Mouse (Mus musculus) embryonic facial prominence, embryonic 14.5 days (tissue): ENCODE data around the gene Txndc12. TPM values are rescaled to one million over a fixed set of nuclear protein-coding genes. Genes with fewer than 3 reads are reported as not detected.

Experiments
- ATAC-seq: fragments of 200-750 bp; cut with Nextera tagmentation; 2 replicates; pipeline ENCODE4 v1.8.0; 2017; ENCODE audit warnings: low read depth, moderate number of reproducible peaks, moderate TSS enrichment
- DNase-seq: peaks from one replicate; pipeline ENCODE4 v3.0.0-alpha.2; 2015; ENCODE audit warnings: low spot score
- H3K27ac ChIP-seq: fragments of 300-500 bp; sonication (generic); replicated peaks from 2 replicates; pipeline ENCODE4 v1.5.1; 2014; ENCODE audit warnings: low read depth, mild to moderate bottlenecking, low read length, moderate library complexity
- H3K27me3 ChIP-seq: fragments of 300-500 bp; sonication (generic); replicated peaks from 2 replicates; pipeline ENCODE4 v1.6.1; 2014; ENCODE audit warnings: low read length; ENCODE audit not compliant: control insufficient read depth, insufficient read depth
- H3K36me3 ChIP-seq: fragments of 300-500 bp; sonication (generic); 2 replicates; pipeline ENCODE4 v1.6.1; 2014; ENCODE audit warnings: low read length, mixed read lengths; ENCODE audit not compliant: control insufficient read depth, insufficient read depth
- H3K4me1 ChIP-seq: fragments of 300-500 bp; sonication (generic); 2 replicates; pipeline ENCODE4 v1.6.1; 2014; ENCODE audit warnings: antibody characterized with exemption, low read length; ENCODE audit not compliant: control insufficient read depth, insufficient read depth
- H3K4me2 ChIP-seq: fragments of 300-500 bp; sonication (generic); 2 replicates; pipeline ENCODE4 v1.6.1; 2014; ENCODE audit warnings: low read depth, mild to moderate bottlenecking, low read length, moderate library complexity, mixed read lengths
- H3K4me3 ChIP-seq: fragments of 300-500 bp; sonication (generic); 2 replicates; pipeline ENCODE4 v1.5.1; 2014; ENCODE audit warnings: low read depth, mild to moderate bottlenecking, low read length
- H3K9ac ChIP-seq: fragments of 300-500 bp; sonication (generic); 2 replicates; pipeline ENCODE4 v1.6.1; 2014; ENCODE audit warnings: low read depth, mild to moderate bottlenecking, low read length, moderate library complexity, mixed read lengths
- H3K9me3 ChIP-seq: fragments of 300-500 bp; sonication (generic); 2 replicates; pipeline ENCODE4 v1.6.1; 2016; ENCODE audit warnings: low read length; ENCODE audit not compliant: control insufficient read depth
- WGBS: fragments of 180-500 bp; shearing (Covaris S2); extraction: QIAGEN DNeasy Blood & Tissue Kit; methylation state at CpG from one replicate; pipeline ENCODE4 v1.1.7; 2014; 5-methylcytosine and 5-hydroxymethylcytosine counted together
- polyA plus RNA-seq: library from polyadenylated mRNA; unstranded; fragments of >200 nt; fragmentation: Nextera tagmentation; extraction: Ambion mirVana; gene quantifications from 2 replicates; pipeline ENCODE4 v1.2.1, GENCODE M21; 2014

The Txndc12 gene
- 103 and 107 TPM in 2 replicates for polyA plus RNA-seq

GRCm38 (mm10) chr4:108834115-108834970 is at the start of gene Txndc12:
Txndc12 (plus strand) TSS chr4:108834601.
- H3K4me1 ChIP-seq: peaks cover 23% of the 10 kb centered on the region
- under 1% methylated on average over 34 of the region's 34 CpGs for WGBS
- H3K27ac ChIP-seq: peak within 1 kb of the TSS; percentile 98
- peak within 1 kb of the TSS; percentile 65 for H3K4me2 ChIP-seq
- H3K9ac ChIP-seq: peak within 1 kb of the TSS; percentile 99
- H3K27me3 ChIP-seq: no peaks in the 10 kb centered on the region
- DNase-seq: peak; percentile 98
- H3K36me3 ChIP-seq: peaks cover 9% of the 10 kb centered on the region; the same call in 1 of the 2 replicates
- H3K4me3 ChIP-seq: peak within 1 kb of the TSS; percentile 85
- H3K9me3 ChIP-seq: no peaks in the 10 kb centered on the region
- peak; percentile 86 for ATAC-seq

GRCm38 (mm10) chr4:108789258-108789936 is 45.0 kb upstream of the Txndc12 start:
- Histone ChIP-seq H3K9ac (no peak overlapping the region), H3K4me1 (no peaks in the 10 kb centered on the region), H3K9me3 (no peaks in the 10 kb centered on the region), H3K4me2 (no peak overlapping the region), H3K4me3 (no peak overlapping the region), H3K27me3 (no peaks in the 10 kb centered on the region), H3K27ac (no peak overlapping the region), H3K36me3 (no peaks in the 10 kb centered on the region)
- WGBS: 75% methylated on average over 6 of the region's 6 CpGs
- DNase-seq: no peak
- no peak for ATAC-seq

- no peak overlapping the region for H3K27ac ChIP-seq
- WGBS: 65% methylated on average over 1 of the region's 1 CpGs
- no peaks in the 10 kb centered on the region for H3K36me3 ChIP-seq
- no peak overlapping the region for H3K4me2 ChIP-seq
- no peaks in the 10 kb centered on the region for H3K27me3 ChIP-seq
- ATAC-seq (no peak), DNase-seq (no peak)
- no peak overlapping the region for H3K9ac ChIP-seq
- H3K9me3 ChIP-seq: no peaks in the 10 kb centered on the region
- H3K4me1 ChIP-seq: no peaks in the 10 kb centered on the region
- no peak overlapping the region for H3K4me3 ChIP-seq
Measured at GRCm38 (mm10) chr4:108790507-108790906, 43.9 kb upstream of the Txndc12 start.

GRCm38 (mm10) chr4:108793941-108794340 is 40.5 kb upstream of the Txndc12 start:
- ATAC-seq: peak; percentile 74; the same call in 1 of the 2 replicates
- Histone ChIP-seq H3K4me1 (no peaks in the 10 kb centered on the region), H3K4me2 (no peak overlapping the region), H3K9ac (no peak overlapping the region), H3K4me3 (no peak overlapping the region), H3K36me3 (no peaks in the 10 kb centered on the region), H3K27me3 (no peaks in the 10 kb centered on the region), H3K27ac (no peak overlapping the region), H3K9me3 (no peaks in the 10 kb centered on the region)
- peak; percentile 72 for DNase-seq
- 47% methylated on average over 1 of the region's 1 CpGs for WGBS

- Histone ChIP-seq H3K27me3 (no peaks in the 10 kb centered on the region), H3K4me2 (no peak overlapping the region), H3K9ac (no peak overlapping the region), H3K36me3 (no peaks in the 10 kb centered on the region), H3K27ac (no peak overlapping the region), H3K4me3 (no peak overlapping the region), H3K9me3 (no peaks in the 10 kb centered on the region), H3K4me1 (no peaks in the 10 kb centered on the region)
- DNase-seq: no peak
- no peak for ATAC-seq
- WGBS: 27% methylated on average over 4 of the region's 4 CpGs
Measured at GRCm38 (mm10) chr4:108796701-108797100, 37.7 kb upstream of the Txndc12 start.

- Histone ChIP-seq H3K9me3 (no peaks in the 10 kb centered on the region), H3K9ac (no peak overlapping the region), H3K4me3 (no peak overlapping the region), H3K4me2 (no peak overlapping the region), H3K36me3 (no peaks in the 10 kb centered on the region), H3K27ac (no peak overlapping the region), H3K4me1 (no peaks in the 10 kb centered on the region), H3K27me3 (no peaks in the 10 kb centered on the region)
- peak; percentile 74 for DNase-seq
- 41% methylated on average over 2 of the region's 2 CpGs for WGBS
- 0 out of 2 replicates have a peak, but pooled peaks have one; percentile 30 for ATAC-seq
Measured at GRCm38 (mm10) chr4:108798083-108798830, 36.1 kb upstream of the Txndc12 start.

- no peaks in the 10 kb centered on the region for H3K36me3 ChIP-seq
- H3K27ac ChIP-seq: no peak overlapping the region
- DNase-seq (no peak), ATAC-seq (no peak)
- H3K4me1 ChIP-seq: no peaks in the 10 kb centered on the region
- no peaks in the 10 kb centered on the region for H3K9me3 ChIP-seq
- no peaks in the 10 kb centered on the region for H3K27me3 ChIP-seq
- 76% methylated on average over 2 of the region's 2 CpGs for whole genome bisulfite sequencing
- H3K4me3 ChIP-seq: no peak overlapping the region
- H3K9ac ChIP-seq: no peak overlapping the region
- no peak overlapping the region for H3K4me2 ChIP-seq
Measured at GRCm38 (mm10) chr4:108803535-108803934, 30.9 kb upstream of the Txndc12 start.

GRCm38 (mm10) chr4:108811142-108811541 is 23.3 kb upstream of the Txndc12 start:
- Histone ChIP-seq H3K27ac (no peak overlapping the region), H3K27me3 (no peaks in the 10 kb centered on the region), H3K4me3 (no peak overlapping the region), H3K4me1 (no peaks in the 10 kb centered on the region), H3K9me3 (no peaks in the 10 kb centered on the region), H3K9ac (no peak overlapping the region), H3K4me2 (no peak overlapping the region), H3K36me3 (peaks cover 14% of the 10 kb centered on the region)
- DNase-seq (no peak), ATAC-seq (no peak)
- WGBS: 66% methylated on average over 4 of the region's 4 CpGs
